Mouse (Mus musculus) monocyte, adult 5-6 weeks (primary cell): ENCODE data around the gene Fgfr1op. TPM values are rescaled to one million over a fixed set of nuclear protein-coding genes. Genes with fewer than 3 reads are reported as not detected.
A peak's percentile ranks its signal among the peaks of the same experiment; 100 is the strongest.
"Not testable (repeated sequence)": the region's sequence is repeated elsewhere in the genome, so short reads cannot be mapped to it uniquely, and the experiment has no call there.

Source experiments
- ATAC-seq: fragments of 153-309, 156-312 bp; replicated peaks from 2 replicates; pipeline ENCODE4 v1.8.0; 2017; ENCODE audit warnings: mild to moderate bottlenecking; ENCODE audit not compliant: low TSS enrichment, insufficient number of reproducible peaks, severe bottlenecking, poor library complexity, low FRiP score
- total RNA-seq: library from RNA; stranded (forward); fragments of 200-1000, 200-491, 200-594 nt; gene quantifications from 3 replicates; pipeline ENCODE4 v1.2.3, GENCODE M21; 2017

The Fgfr1op gene
- 22.4 to 37.0 TPM (median 25.6 TPM) in 3 replicates for total RNA-seq

GRCm38 (mm10) chr17:8164701-8165607, at the start of gene Fgfr1op:
Gene Fgfr1op, plus strand, starts transcription at chr17:8165501.
- ATAC-seq, result peak; percentile 85

DNA sequence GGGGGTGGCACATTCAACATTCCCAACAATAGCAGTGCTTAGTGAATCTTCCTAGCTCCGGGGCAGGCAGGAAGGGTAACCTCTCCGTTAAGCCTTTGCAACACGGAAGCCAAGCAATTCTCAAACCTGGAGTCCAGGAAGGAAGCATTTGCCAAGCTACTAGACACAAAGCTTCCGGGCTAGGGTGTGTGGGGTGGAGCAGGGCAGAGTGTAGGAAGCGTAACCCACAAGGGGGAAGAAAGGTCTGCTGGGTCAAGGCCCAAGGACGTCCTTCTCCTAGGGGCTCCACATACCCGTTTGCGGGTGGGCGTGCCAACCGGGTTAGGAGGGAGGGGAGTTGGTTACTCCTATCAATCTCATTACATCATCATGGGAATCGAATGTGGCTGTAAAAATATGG, 48.9 kb upstream of the Fgfr1op start:
- peak; percentile 64 for ATAC-seq

DNA sequence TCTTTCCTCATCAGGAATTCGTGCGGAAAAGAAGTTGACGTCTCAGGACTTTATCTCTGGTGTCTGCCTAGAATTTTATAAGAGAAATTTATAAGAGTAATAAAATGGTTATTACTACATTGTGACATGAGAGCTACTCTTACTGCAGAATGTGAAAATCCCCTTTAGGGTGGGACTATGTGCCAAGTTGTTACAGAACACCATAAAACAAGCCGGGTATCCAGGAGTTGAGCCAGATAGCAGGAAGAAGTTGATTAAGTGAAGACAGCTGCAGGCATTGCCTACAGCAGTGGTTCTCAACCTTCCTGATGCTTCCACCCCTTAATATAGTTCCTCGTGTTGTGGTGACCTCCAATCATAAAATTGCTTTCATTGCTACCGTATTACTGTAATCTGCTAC, 48.4 kb upstream of the Fgfr1op start:
- not testable (repeated sequence) for ATAC-seq

GRCm38 (mm10) chr17:8122974-8123373, 42.3 kb upstream of the Fgfr1op start:
- not testable (repeated sequence) for ATAC-seq

GRCm38 (mm10) chr17:8124586-8124985, 40.7 kb upstream of the Fgfr1op start:
- not testable (repeated sequence) for ATAC-seq

GRCm38 (mm10) chr17:8128326-8128993, 36.8 kb upstream of the Fgfr1op start:
- not testable (repeated sequence) for ATAC-seq

DNA sequence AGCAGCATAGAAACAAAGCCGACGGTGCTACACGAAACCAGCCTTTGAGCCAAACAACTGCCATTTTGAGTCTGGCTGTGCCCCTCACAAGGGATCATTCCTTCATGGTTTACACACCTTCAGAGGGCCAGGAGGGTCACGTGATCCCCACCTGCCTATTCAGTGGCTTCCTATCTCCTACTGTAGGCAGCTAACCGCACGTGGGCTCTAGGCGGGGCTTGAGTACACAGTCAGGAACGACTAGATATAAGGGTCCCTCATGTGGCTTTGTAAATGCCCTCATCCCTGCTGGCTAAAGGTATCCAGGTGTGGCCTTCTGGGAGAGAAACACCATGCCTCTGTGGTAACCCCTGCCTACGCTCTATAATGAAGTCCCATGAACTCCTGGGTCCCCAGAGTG, 35.7 kb upstream of the Fgfr1op start:
- ATAC-seq, result not testable (repeated sequence)

- not testable (repeated sequence) for ATAC-seq
Observed at GRCm38 (mm10) chr17:8130849-8131248, 34.5 kb upstream of the Fgfr1op start.

DNA sequence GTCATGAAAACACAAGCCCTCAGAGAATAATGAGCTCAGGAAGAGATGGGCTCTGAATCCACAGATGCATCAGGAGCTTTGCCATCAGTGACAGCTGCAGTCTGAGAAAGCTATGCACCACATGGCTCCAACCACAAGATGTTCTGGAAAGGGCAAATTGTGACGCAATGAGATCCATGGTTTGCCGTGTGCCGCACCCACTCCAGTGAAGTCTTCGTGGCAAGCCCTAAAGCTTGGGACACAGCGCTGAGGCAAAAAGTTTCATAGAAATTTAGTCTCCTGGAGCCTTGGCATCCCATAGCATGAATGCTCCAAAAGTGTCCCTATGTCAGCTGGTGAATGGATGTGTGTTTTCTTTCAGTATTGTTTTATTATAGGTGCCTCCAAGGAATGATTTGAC, 27.2 kb upstream of the Fgfr1op start:
- ATAC-seq, result not testable (repeated sequence)

- peak; percentile 45 for ATAC-seq
Observed at GRCm38 (mm10) chr17:8140210-8140609, 25.1 kb upstream of the Fgfr1op start.

DNA sequence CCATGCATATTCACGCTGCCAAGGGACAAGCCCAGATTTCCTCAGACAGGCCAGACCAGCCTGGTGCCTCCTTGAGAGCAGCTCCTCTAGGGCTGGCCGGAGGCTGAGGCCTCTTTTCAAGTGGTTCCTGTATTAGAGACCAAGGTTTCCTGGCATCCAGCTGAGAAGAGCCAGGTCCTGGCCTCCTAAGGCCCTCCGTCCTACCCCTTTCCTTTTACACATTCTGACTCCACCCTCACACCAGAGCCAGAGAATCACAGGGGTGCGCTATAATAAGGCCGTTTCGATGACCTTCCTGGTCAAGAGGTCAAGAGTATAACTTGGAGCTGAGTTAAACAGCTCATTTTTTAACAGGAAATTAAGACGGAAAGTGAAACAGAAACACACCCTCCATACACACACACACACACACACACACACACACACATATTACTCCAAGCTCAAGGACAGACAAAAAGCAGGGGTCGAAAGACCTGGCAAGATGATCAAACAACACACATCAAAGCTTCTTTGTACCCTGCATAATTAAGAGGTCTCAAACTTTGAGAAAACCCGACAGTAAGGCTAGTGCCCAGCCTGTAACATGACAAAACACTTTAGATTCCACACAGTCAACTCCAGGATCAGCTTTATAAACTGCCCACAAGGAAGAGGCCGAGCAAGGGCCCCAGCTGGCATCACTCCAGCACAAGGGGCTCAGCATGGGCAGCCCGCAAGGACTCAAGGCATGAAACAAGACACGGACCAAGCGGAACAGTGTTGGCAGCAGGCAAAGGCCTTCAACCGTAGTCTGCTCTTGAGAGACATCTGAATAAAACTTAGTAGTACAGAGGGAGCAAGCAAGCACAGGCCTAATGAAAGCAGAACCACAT, 21.3 kb upstream of the Fgfr1op start:
- peak; percentile 46 for ATAC-seq

DNA sequence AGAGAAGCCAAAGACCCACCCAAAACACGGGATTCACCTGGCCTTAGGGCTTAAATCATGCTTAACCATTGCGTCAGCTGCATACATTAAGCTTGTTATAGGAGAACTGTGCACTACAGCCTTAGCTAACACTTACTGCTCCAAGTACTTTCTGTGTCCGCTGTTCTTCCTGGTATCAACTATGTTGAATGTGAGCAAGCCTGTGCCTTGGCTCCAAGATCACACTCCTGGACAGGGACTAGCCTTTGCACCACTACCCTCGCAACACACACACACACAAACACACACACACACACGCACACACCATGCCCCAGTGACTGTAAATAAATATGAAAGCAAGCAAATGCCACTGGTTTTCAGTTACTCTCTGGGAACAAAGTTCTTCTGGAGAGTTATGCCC, 18.4 kb upstream of the Fgfr1op start:
- ATAC-seq, result not testable (repeated sequence)

GRCm38 (mm10) chr17:8147439-8148316, 17.6 kb upstream of the Fgfr1op start, which contains the start of the genes Gm49673 and Rnaset2a:
Gene Gm49673, minus strand, starts transcription at chr17:8147788.
Gene Rnaset2a, minus strand, starts transcription at chr17:8148097.
- peak; percentile 79 for ATAC-seq

DNA sequence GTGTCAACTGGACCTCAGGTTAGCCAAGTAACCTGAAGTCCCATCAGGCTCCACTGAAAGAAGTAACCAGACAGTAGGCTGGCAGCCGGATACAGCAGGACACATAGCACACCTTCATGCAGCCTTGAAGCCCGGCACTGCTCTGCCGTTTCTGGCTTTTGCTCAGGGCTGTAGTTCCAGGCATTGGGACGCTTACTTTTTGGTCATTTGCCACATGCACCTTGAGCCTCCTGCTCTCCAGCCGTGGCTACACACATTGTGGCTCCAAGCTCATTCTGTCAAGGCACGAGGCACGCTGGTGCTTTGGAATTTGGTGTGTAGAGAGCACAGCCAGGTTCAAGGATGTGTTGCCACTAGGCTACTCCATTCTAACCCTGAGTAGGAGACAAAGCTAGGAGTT, 10.3 kb upstream of the Fgfr1op start:
- not testable (repeated sequence) for ATAC-seq

- not testable (repeated sequence) for ATAC-seq
Observed at GRCm38 (mm10) chr17:8155982-8156381, 9.3 kb upstream of the Fgfr1op start.

DNA sequence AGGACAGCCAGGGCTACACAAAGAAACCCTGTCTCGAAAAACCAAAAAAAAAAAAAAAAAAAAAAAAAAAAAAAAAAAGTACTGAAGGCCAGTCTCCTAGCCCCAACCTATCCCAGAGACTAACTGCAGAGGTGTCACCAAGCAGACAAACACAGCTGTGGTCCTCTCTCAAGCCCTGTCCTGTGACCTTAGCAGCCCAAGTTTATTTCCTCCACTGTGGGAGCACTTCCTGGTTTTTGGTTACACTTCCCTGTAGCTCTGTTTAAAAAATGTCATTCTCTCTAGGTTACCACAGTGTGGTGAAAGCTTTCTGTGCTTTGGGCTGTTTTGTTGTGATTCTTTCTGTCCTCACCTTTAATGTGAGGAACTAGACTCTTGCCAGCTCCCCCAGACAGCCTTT, 6.7 kb upstream of the Fgfr1op start:
- peak; percentile 89 for ATAC-seq

DNA sequence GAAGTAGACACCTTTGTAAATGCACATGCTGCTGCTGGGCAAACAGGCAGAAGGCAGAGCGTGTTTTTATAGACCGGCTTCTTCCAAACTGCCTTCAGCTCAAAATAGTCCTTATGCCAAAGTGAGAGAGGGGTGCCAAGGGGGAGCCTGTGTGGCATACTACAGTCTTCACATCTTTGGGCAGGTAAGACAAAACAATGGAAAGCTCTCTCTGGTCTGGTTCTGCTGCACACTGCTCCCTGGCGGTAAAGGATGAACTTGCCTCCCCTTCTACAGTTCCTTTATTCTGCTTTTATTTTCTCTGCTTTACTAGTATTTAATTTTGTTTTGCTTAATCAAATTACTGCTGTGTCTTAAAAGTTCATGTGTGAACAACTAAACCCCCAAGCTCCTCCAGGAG, 4.3 kb upstream of the Fgfr1op start:
- not testable (repeated sequence) for ATAC-seq

DNA sequence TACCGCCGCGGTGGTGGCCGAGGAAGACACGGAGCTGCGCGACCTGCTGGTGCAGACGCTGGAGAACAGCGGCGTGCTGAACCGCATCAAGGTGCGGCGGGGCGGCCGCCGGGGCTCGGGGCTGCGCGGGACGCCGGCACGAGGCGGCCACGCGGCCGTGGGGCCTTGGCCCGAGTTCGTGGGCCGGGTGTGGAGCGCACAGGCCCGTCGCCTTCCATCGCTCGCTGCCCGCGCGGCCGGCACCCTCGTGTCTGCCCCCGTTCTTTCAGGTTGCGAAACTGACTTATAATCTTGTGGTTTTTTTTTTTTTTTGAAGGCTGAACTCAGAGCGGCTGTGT, 276 bp downstream of the Fgfr1op start:
- not testable (repeated sequence) for ATAC-seq
